Mouse (Mus musculus) kidney, adult 2 months (tissue): ENCODE measurements around the gene Micu1.

Source experiments
- CTCF ChIP-seq: fragments of 200-500 bp; conservative IDR thresholded peaks from 2 replicates; pipeline ENCODE4 v1.5.1; 2011; ENCODE audit warnings: low read depth, mild to moderate bottlenecking, control low read depth, low read length, moderate library complexity, mixed read lengths; ENCODE audit not compliant: insufficient read depth, insufficient read length
- POLR2A ChIP-seq: fragments of 200-500 bp; IDR thresholded peaks from one replicate; pipeline ENCODE4 v1.6.1; 2011; ENCODE audit warnings: low read depth, low read length, control low read depth

GRCm38 (mm10) chr10:59709281-59709680 lies 7.0 kb downstream of the Micu1 start:
- TF ChIP-seq POLR2A (no peak), CTCF (no peak)
